Mouse (Mus musculus) thymus, postnatal 10 days (tissue): ENCODE measurements at regions not wholly inside any gene's neighbourhood (a gene's known extent, or its start where the extent isn't known, plus 50 kb on each side); places are given as distances from the start of the nearest gene placed in this dataset.

Source experiments
- DNase-seq, 2 experiments: peaks; one replicate each; pipeline ENCODE4 v3.0.0; 2021; ENCODE audit warnings: low spot score in 2 of 2

- no peak for DNase-seq
Observed at GRCm38 (mm10) chr15:72321528-72321927, 1512.8 kb upstream of the Gm6569 start.

- no peak for DNase-seq
Observed at GRCm38 (mm10) chr15:72322127-72322526, 1512.2 kb upstream of the Gm6569 start.

GRCm38 (mm10) chr15:72323158-72323557 lies 1511.2 kb upstream of the Gm6569 start:
- DNase-seq, result no peak

- DNase-seq, result no peak
Observed at GRCm38 (mm10) chr15:72331262-72331661, 1503.1 kb upstream of the Gm6569 start.

GRCm38 (mm10) chr15:72334497-72334896 lies 1499.9 kb upstream of the Gm6569 start:
- DNase-seq, result no peak

GRCm38 (mm10) chr15:72339629-72340028 lies 1494.7 kb upstream of the Gm6569 start:
- DNase-seq, result no peak

- no peak for DNase-seq
Observed at GRCm38 (mm10) chr15:72341991-72342390, 1492.4 kb upstream of the Gm6569 start.

- DNase-seq, result no peak
Observed at GRCm38 (mm10) chr15:72342504-72342903, 1491.9 kb upstream of the Gm6569 start.

- DNase-seq, result no peak
Observed at GRCm38 (mm10) chr15:72343794-72344193, 1490.6 kb upstream of the Gm6569 start.

- DNase-seq, result no peak
Observed at GRCm38 (mm10) chr15:72353371-72353770, 1481.0 kb upstream of the Gm6569 start.

GRCm38 (mm10) chr15:72355626-72356025 lies 1478.7 kb upstream of the Gm6569 start:
- DNase-seq, result no peak

- DNase-seq, result no peak
Observed at GRCm38 (mm10) chr15:72359636-72360035, 1474.7 kb upstream of the Gm6569 start.

GRCm38 (mm10) chr15:72360049-72360448 lies 1474.3 kb upstream of the Gm6569 start:
- no peak for DNase-seq

GRCm38 (mm10) chr15:72360463-72361030 lies 1473.8 kb upstream of the Gm6569 start:
- DNase-seq, result no peak

- no peak for DNase-seq
Observed at GRCm38 (mm10) chr15:72373041-72373440, 1461.3 kb upstream of the Gm6569 start.

- DNase-seq, result no peak
Observed at GRCm38 (mm10) chr15:72377201-72377600, 1457.2 kb upstream of the Gm6569 start.

GRCm38 (mm10) chr15:72379291-72379690 lies 1455.1 kb upstream of the Gm6569 start:
- DNase-seq, result no peak

- DNase-seq, result no peak
Observed at GRCm38 (mm10) chr15:72381164-72381563, 1453.2 kb upstream of the Gm6569 start.

- DNase-seq, result no peak
Observed at GRCm38 (mm10) chr15:72381744-72382143, 1452.6 kb upstream of the Gm6569 start.

- DNase-seq, result no peak
Observed at GRCm38 (mm10) chr15:72382521-72382920, 1451.8 kb upstream of the Gm6569 start.

GRCm38 (mm10) chr15:72383062-72383461 lies 1451.3 kb upstream of the Gm6569 start:
- no peak for DNase-seq

- no peak for DNase-seq
Observed at GRCm38 (mm10) chr15:72383470-72383869, 1450.9 kb upstream of the Gm6569 start.

GRCm38 (mm10) chr15:72393226-72393625 lies 1441.1 kb upstream of the Gm6569 start:
- no peak for DNase-seq

- DNase-seq, result no peak
Observed at GRCm38 (mm10) chr15:72411956-72412355, 1422.4 kb upstream of the Gm6569 start.
